Mouse (Mus musculus) mesoderm, embryonic 11.5 days (tissue): ENCODE data around the gene Lefty1.
"Not testable (repeated sequence)": the region's sequence is repeated elsewhere in the genome, so short reads cannot be mapped to it uniquely, and the experiment has no call there.

Source experiments
- DNase-seq: peaks from one replicate; pipeline ENCODE4 v3.0.0-alpha.2; 2012; ENCODE audit warnings: low read depth, low spot score

Lefty1 gene

GRCm38 (mm10) chr1:180956401-180956800 is 21.6 kb downstream of the Lefty1 start:
- DNase-seq, result no peak

GRCm38 (mm10) chr1:180956973-180957381 is 22.2 kb downstream of the Lefty1 start:
- no peak for DNase-seq

- DNase-seq, result no peak
These were observed 23.2 kb downstream of the Lefty1 start for GRCm38 (mm10) chr1:180957989-180958388.

- no peak for DNase-seq
These were observed 24.0 kb downstream of the Lefty1 start for GRCm38 (mm10) chr1:180958797-180959196.

- DNase-seq, result no peak
These were observed 31.0 kb downstream of the Lefty1 start for GRCm38 (mm10) chr1:180965786-180966185.

- peak; percentile 53 for DNase-seq
These were observed 31.7 kb downstream of the Lefty1 start for GRCm38 (mm10) chr1:180966542-180966941.

- no peak for DNase-seq
These were observed 32.4 kb downstream of the Lefty1 start for GRCm38 (mm10) chr1:180967261-180967660.

- no peak for DNase-seq
These were observed 38.1 kb downstream of the Lefty1 start for GRCm38 (mm10) chr1:180972941-180973340.

GRCm38 (mm10) chr1:180974126-180974746 is 39.4 kb downstream of the Lefty1 start:
- peak; percentile 77 for DNase-seq

GRCm38 (mm10) chr1:180976110-180976679 is 41.4 kb downstream of the Lefty1 start:
- DNase-seq, result peak; percentile 39

GRCm38 (mm10) chr1:180979484-180980251 is 44.8 kb downstream of the Lefty1 start:
- DNase-seq, result no peak

- DNase-seq, result no peak
These were observed 45.6 kb downstream of the Lefty1 start for GRCm38 (mm10) chr1:180980464-180980863.

- not testable (repeated sequence) for DNase-seq
These were observed 46.6 kb downstream of the Lefty1 start for GRCm38 (mm10) chr1:180981298-180982046.

GRCm38 (mm10) chr1:180986701-180987100 is 51.9 kb downstream of the Lefty1 start:
- DNase-seq, result no peak

- DNase-seq, result peak; percentile 79
These were observed 52.9 kb downstream of the Lefty1 start for GRCm38 (mm10) chr1:180987759-180988158.
